Mouse (Mus musculus): ENCODE measurements at regions not wholly inside any gene's neighbourhood (a gene's known extent, or its start where the extent isn't known, plus 50 kb on each side); places are given as distances from the start of the nearest gene placed in this dataset.

DNA sequence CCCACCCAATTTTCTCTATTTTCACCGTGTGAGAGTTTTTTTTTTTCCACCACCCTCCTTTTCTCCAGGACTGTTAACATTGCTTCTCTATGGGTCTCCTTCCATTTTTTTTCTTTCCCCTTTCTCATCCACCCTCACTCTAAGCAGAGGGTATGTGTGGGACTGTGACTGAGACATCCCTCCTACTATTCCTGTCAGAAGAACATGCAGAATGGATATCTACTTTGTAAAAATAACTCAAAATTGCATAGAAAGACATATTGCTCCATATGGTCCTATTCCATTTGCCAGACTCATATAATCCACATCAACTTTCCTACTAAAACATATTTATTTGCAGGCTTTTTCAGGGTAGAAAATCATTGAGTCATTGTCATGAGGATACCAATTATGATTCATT is 135.3 kb upstream of the Pabpc4l start:
- DNase-seq (ENCODE audit: low read depth, low spot score): peak; percentile 71

DNA sequence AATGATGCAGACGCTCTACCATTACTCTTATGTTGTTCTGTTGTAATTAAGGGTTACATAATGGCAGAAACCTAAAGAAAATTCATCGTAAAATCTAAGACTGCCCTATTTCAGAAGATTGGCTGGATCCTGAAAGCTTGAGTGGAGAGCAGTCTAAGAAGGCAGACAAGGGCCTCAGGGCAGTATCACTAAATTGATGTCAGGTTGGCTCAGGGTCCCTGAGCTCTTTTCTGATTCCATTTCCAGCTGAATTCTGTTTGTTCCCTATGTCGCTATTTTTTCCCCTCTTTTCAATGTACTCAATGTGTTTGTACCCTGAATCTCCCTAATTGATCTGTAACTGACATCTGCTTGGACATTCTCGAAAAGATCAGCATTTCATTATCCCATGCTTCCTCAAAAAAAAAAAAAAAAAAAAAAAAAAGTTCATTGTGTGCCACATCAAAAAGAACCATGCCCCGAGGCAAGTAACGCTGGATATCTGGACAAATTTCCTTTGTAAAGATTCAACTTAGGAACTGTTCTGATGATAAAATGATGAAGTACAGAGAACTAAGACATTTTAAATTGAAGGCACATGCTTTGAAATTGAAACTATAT is 118.7 kb upstream of the Pabpc4l start:
- no peak for DNase-seq (ENCODE audit: low read depth, low spot score)

DNA sequence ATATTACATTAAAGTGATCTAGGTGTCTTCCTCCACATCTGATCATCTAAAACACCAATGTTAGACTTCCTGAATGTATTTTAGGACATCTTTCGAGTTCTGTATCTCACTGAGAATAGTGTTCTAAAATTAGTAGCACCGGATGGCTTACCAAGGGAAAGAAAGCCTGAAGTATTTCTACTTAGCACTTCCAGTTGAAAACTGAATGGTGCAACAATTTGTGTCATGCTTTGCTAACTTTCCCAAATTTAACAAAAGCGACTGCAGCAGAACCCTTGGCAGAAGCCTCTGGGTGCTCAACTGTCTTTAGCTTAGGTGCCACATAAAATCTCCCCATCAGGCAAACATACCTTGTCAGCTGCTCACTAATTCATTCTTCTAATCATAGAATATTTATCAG is 105.6 kb upstream of the Pabpc4l start:
- DNase-seq (ENCODE audit: low read depth, low spot score): peak; percentile 74

GRCm38 (mm10) chr3:46538660-46539059 is 90.6 kb upstream of the Pabpc4l start:
- peak; percentile 69 for DNase-seq (ENCODE audit: low read depth, low spot score)

DNA sequence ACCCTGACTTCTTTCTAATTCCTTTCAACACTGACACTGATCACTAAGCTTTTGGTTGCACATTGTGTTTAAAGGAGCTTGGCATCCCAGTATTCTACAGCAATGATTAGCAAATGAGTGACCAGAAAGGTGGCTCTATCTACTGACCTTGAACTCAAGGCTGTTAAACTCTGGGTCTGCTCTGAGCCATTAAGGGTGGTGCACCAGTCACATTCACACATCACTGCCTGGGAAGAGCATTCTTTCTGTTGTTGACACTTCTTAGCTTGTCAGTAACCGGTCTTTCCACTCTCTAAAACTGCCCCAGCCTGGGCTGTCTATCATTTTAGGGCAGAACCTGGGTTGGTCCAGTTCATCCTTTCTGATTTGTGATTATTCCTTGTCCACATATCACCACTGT is 63.1 kb upstream of the Pabpc4l start:
- no peak for DNase-seq (ENCODE audit: low read depth, low spot score)

- DNase-seq (ENCODE audit: low read depth, low spot score): no peak
These were observed 55.7 kb upstream of the Pabpc4l start for GRCm38 (mm10) chr3:46503713-46504112.

Data from brain, adult 2 months (tissue).